Mouse (Mus musculus) 416B (cell line): ENCODE measurements around the gene Vmn1r232.

Experiments used
- DNase-seq: peaks from one replicate; pipeline ENCODE4 v3.0.0; 2011; ENCODE audit warnings: low read depth

Vmn1r232 gene

DNA sequence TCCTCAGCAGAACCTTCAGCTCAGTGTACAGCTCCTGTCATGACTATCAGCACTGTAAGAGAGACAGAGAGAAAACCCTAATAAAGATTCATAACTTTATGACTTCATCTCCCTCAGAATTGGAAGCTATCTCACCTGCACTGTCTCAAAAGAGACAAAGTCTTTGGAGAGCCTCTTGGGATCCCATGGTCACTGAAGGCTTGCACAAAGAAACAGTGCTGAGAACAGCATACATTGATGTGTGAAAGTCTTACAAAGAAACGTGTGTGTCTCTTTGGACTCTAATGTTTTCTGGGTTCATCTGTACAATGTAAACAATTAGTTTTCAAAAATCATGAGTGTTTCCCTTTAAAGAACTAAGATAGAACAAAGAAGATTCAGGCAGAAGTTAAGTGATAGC, at the start of gene Vmn1r232:
TSS of gene Vmn1r232 (minus strand) at position 101 of the 400 bp plus-strand sequence.
- DNase-seq = no peak

DNA sequence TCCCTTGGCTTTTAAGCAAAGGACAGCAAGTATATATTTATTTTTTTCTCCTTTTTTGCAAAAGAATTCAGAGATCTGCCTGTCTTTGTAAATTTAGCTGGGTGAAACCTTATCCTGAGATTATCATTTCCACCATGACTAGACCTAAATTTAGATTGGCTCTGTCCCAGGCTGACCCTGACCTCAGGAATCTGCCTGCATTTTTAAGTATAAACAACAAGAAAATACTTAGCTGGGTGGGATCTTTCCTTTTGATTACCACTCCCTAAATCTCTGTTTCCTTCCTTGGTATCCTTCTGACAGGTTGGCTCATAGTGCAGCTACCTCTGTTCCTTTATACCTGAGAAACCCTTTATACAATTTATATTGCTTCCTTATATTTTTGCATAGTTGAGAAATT, 47.2 kb upstream of the Vmn1r232 start:
- DNase-seq = no peak

DNA sequence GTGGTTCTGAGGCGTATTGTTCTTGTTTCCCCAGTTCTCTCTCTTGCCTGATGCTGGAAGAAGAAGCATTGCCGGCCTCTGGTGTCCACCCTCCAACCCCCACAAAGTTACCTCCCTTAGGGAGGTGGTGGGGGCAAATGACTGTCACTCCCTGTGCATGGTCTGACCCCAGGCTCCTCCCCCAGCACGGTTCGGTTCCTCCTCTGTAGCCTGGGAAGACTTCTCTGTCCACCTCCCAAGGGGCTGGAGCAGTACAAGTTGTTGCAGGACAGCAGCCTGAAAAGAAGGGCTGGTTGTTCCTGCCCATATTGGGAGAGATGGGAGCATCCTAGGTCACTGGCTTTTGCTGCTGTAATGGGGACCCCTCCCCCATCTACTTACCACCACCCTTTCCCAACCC, 45.9 kb upstream of the Vmn1r232 start:
- DNase-seq = no peak

DNA sequence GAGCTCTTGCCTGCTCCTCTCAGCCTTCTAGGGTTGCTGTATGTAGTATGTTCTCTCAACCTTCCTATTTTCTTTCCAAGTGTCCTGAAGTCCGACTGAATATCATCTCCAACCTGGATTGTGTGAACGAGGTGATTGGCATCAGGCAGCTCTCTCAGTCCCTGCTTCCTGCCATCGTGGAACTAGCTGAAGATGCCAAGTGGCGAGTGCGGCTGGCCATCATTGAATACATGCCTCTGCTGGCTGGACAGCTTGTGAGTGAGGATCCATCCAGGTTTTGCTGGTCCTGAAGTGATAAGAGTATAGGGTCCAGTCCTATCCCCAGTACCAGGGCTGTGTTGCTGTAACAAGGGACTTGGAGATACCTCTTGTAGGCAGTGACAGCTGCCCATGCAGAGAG, 40.9 kb upstream of the Vmn1r232 start:
- DNase-seq = no peak

DNA sequence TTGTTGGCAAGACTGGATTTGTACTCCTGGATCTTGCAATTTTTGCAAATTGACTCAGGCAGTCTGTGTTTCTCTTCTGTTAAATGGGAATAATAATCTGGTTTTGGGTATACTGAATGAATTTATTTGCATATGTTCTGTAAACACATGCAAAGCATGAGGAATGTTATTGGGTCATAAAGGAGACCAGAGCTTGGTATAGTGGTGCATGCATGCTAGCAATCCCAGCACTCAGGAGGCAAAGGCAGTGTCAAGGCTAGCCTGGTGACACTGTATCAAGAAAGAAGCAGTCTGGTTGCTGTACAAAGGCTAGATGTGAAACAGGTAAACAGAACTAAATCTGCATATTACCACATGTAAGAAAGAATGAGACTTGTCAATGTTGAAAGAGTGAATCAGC, 27.1 kb upstream of the Vmn1r232 start:
- no peak for DNase-seq

DNA sequence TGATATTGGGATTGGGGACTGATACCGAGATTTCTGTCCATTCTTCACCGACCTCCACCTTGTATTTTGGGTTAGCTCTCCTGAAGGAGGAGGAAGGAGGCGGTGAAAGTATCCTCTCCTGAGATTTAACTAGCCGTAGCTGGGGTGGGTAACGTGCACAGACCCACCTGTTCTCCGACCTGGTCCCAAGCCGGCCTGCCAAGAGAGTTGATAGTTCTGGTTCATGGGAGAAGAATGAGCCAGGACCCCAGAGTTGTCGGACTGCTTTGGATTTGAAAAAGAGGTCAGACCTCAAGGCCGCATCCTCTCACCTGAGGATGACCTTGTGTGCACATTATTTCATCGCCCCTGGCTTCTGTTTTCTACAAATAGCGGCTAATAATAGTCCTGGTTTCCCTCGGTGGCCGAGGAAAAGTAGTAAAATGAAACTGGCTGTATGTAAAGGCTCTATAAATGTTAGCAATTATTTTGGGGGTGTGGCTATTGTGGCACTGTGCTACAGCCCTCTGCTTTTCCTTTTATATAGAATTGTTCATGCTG, 26.6 kb upstream of the Vmn1r232 start:
- peak; percentile 32 for DNase-seq

- peak; percentile 100 for DNase-seq
Measured at GRCm38 (mm10) chr17:20944985-20945891, 25.7 kb upstream of the Vmn1r232 start, which contains the start of gene Ppp2r1a. Ppp2r1a (plus strand) TSS chr17:20945311.

DNA sequence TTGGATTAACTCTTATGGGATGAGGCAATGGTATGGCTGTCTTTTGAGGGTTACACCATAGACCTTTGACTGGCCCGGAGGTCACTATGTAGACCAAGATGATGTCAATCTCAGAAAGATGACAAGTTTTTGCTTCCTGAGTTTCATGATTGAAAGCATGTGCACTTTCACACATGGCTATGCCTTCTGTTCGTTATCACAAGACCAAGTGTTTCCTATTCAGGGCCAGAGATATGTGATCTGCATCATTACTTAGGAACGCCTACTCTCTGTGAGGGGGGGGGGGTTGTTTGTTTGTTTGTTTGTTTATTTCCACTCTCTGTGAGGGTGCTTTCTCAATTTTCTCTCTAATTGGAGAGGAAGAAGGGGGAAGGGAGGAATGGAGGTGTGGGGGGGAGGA, 24.7 kb upstream of the Vmn1r232 start:
- peak; percentile 69 for DNase-seq

DNA sequence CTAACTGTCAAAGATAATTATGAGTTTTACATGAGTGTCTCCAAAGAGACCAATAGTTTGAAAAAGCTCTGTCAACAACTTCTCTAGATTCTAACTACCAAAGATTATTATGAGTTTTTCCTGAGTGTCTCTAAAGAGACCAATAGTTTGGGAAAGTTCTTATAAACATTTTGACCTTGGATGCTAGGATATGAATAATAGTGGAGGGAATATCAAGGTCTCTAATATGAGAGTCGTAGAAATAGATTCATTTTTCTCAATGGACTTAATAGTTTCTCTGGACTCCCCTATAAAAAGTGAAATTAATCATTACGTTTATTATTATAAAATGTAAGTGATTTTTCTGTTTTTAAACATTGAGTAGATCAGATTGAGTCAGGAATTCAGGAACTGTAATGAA, 14.5 kb downstream of the Vmn1r232 start, which contains the start of gene Vmn1r231:
TSS of gene Vmn1r231 (minus strand) at position 101 of the 400 bp plus-strand sequence.
- DNase-seq = no peak
